Mouse (Mus musculus): ENCODE measurements around the gene 6030452D12Rik.

DNA sequence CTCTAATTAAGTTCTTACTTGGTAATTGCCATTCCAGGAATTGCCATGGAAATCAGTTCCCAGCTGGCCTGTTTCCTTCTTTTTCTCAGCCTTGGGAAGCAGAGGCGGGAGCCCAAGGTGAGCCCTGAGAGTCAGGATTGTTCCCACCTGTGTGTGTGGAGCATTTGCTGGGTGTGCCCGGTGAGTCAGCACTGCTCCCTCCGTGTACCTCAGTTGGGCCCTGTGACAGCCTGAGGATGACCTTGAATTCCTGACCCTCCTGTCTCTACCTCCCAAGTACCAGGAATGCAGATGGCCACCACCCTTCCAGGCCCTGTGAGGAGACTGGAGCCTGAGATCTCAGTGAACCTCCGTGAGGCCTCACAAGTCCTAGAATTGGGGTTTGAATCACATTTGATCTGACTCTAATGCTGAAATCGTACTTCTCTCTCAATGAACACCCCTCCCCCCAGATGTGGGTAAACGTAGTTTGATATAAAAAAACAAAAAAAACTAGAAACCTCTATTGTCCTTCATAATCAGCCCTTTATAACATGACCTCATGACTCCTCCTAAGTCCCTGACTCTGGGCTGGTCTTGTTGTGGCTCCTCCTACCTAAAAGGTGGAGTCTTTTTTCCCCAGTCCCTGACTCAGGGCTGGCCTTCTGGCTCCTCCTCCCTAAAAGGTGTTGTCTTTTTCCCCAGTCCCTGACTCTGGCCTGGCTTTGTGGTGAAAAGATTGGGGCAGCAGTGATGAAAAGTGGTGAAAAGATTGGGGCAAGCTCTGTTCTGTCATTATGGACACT is 48.8 kb upstream of the 6030452D12Rik start:
- TF ChIP-seq HCFC1 (IDR thresholded peaks at IDR 0.05; ENCODE audit: borderline replicate concordance, insufficient read depth, low read length) (no peak), MAFK (IDR thresholded peaks at IDR 0.05; ENCODE audit: insufficient read depth, low read depth, low read length) (peak; percentile 89), ZC3H11A (IDR thresholded peaks at IDR 0.05; ENCODE audit: borderline replicate concordance, low read depth, low read length) (no peak), ZNF384 (IDR thresholded peaks at IDR 0.05; ENCODE audit: low read depth, low read length) (0 out of 2 replicates have a peak, but pooled peaks have one; percentile 67), CHD2 (IDR thresholded peaks at IDR 0.05; ENCODE audit: low read depth, low read length) (peak; percentile 42; the same call in 1 of the 2 replicates)

All from ES-E14 (cell line).